Mouse (Mus musculus) embryonic fibroblast, embryonic 13.5 days (primary cell): ENCODE data around the gene Bag1.

ENCODE experiments used
- CTCF ChIP-seq: IDR thresholded peaks from 2 replicates; pipeline ENCODE4 v1.5.1; 2011; ENCODE audit warnings: mild to moderate bottlenecking, control low read depth, low read length, moderate library complexity, borderline replicate concordance; ENCODE audit not compliant: insufficient read depth
- POLR2A ChIP-seq: IDR thresholded peaks from 2 replicates; pipeline ENCODE4 v1.6.1; 2011; ENCODE audit warnings: low read depth, mild to moderate bottlenecking, control low read depth, low read length, moderate library complexity

DNA sequence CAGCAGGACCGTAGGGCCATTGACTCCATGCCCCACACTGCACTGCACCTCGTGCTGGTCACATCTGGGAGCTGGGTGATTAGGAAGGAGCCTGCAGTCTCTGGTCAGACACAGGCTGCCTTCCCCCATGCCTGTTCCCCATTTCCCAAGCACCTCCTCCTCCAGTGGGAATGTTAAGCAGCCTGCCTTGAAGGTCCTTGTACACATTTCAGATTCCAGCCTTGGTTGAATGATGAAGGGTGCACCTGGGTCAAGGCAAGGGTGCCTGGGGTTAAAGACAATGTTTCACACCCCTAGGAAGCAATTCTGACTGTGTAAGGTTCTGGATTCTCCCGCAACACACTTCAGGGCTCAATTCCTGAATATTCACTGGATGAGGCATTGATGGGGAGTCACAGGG lies 26.8 kb downstream of the Bag1 start:
- TF ChIP-seq POLR2A (no peak), CTCF (no peak)
